Mouse (Mus musculus) stomach, embryonic 14.5 days (tissue): ENCODE measurements around the gene Ccr8. TPM values are rescaled to one million over a fixed set of nuclear protein-coding genes. Genes with fewer than 3 reads are reported as not detected.

Experiments
- ATAC-seq: fragments of 200-750 bp; cut with Nextera tagmentation; 2 replicates; pipeline ENCODE4 v1.8.0; 2017; ENCODE audit warnings: low read depth, moderate TSS enrichment; ENCODE audit not compliant: insufficient number of reproducible peaks, insufficient read depth, low FRiP score
- H3K27ac ChIP-seq: fragments of 300-500 bp; sonication (generic); 2 replicates; pipeline ENCODE4 v1.5.1; 2014; ENCODE audit warnings: mild to moderate bottlenecking, low read length, moderate library complexity, mixed read lengths
- H3K27me3 ChIP-seq: fragments of 300-500 bp; sonication (generic); 2 replicates; pipeline ENCODE4 v1.6.1; 2014; ENCODE audit warnings: low read length, control low read depth, mixed read lengths; ENCODE audit not compliant: control insufficient read depth, insufficient read depth
- H3K36me3 ChIP-seq: fragments of 300-500 bp; sonication (generic); 2 replicates; pipeline ENCODE4 v1.6.1; 2014; ENCODE audit warnings: mild to moderate bottlenecking, control low read depth, low read length, moderate library complexity, mixed read lengths; ENCODE audit not compliant: control insufficient read depth, insufficient read depth
- H3K4me1 ChIP-seq: fragments of 300-500 bp; sonication (generic); 2 replicates; pipeline ENCODE4 v1.6.1; 2014; ENCODE audit warnings: low read length, control low read depth, mixed read lengths; ENCODE audit not compliant: control insufficient read depth, insufficient read depth
- H3K4me2 ChIP-seq: fragments of 300-500 bp; sonication (generic); replicated peaks from 2 replicates; pipeline ENCODE4 v1.6.1; 2014; ENCODE audit warnings: low read depth, low read length, control low read depth
- H3K4me3 ChIP-seq: fragments of 300-500 bp; sonication (generic); 2 replicates; pipeline ENCODE4 v1.5.1; 2014; ENCODE audit warnings: low read depth, low read length, control low read depth
- H3K9ac ChIP-seq: fragments of 300-500 bp; sonication (generic); replicated peaks from 2 replicates; pipeline ENCODE4 v1.6.1; 2014; ENCODE audit warnings: low read depth, mild to moderate bottlenecking, control low read depth, low read length, moderate library complexity, mixed read lengths
- H3K9me3 ChIP-seq: fragments of 300-500 bp; sonication (generic); 2 replicates; pipeline ENCODE4 v1.6.1; 2016; ENCODE audit warnings: low read depth, low read length, control low read depth; ENCODE audit not compliant: control insufficient read depth
- WGBS: fragments of 180-500 bp; shearing (Covaris S2); extraction: QIAGEN DNeasy Blood & Tissue Kit; methylation state at CpG from one replicate; pipeline ENCODE4 v1.1.7; 2014; 5-methylcytosine and 5-hydroxymethylcytosine counted together
- polyA plus RNA-seq: library from polyadenylated mRNA; unstranded; fragments of >200 nt; fragmentation: Nextera tagmentation; extraction: Ambion mirVana; gene quantifications from 2 replicates; pipeline ENCODE4 v1.2.1, GENCODE M21; 2014

Gene Ccr8
- polyA plus RNA-seq, 1 experiment from 2014 or later, result 0.27 TPM

DNA sequence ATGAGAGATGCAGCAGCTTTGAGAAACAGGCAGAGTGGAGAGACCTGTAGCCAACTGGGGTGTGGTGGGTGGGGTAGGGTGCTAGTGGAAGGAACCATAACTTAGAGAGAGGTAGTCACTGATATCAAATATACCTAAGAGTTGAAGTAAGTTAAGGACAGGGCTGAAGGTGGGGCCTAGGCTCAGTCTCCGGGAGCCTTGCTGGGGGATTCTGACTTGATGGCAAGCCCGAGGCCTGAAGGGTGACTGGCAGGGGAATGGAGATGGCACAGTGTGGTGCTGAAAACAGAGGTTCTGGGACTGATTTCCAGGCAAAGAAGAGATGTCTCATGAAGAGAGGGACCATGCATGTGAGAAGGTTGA is 22.9 kb downstream of the Ccr8 start:
- Histone ChIP-seq H3K4me2 (no peak overlapping the region), H3K9ac (no peak overlapping the region), H3K36me3 (peaks cover 4% of the 10 kb centered on the region; the same call in 1 of the 2 replicates), H3K4me3 (no peak overlapping the region), H3K4me1 (0 out of 2 replicates have a peak, but pooled peaks cover 6% of the 10 kb centered on the region), H3K9me3 (no peaks in the 10 kb centered on the region), H3K27me3 (no peaks in the 10 kb centered on the region), H3K27ac (no peak overlapping the region)
- ATAC-seq, result no peak
- WGBS, result 88% methylated on average over 2 of the region's 2 CpGs

- Histone ChIP-seq H3K4me2 (no peak overlapping the region), H3K9ac (no peak overlapping the region), H3K9me3 (no peaks in the 10 kb centered on the region), H3K36me3 (peaks cover 13% of the 10 kb centered on the region), H3K27me3 (no peaks in the 10 kb centered on the region), H3K27ac (no peak overlapping the region; the same call in 1 of the 2 replicates), H3K4me1 (0 out of 2 replicates have a peak, but pooled peaks cover 6% of the 10 kb centered on the region), H3K4me3 (no peak overlapping the region)
- peak; percentile 67; the same call in 1 of the 2 replicates for ATAC-seq
- WGBS, result 76% methylated on average over 5 of the region's 5 CpGs
These were observed 23.7 kb downstream of the Ccr8 start for GRCm38 (mm10) chr9:120115580-120115979.

GRCm38 (mm10) chr9:120116184-120116624 is 24.3 kb downstream of the Ccr8 start:
- 0 out of 2 replicates have a peak, but pooled peaks cover 5% of the 10 kb centered on the region for H3K4me1 ChIP-seq
- ATAC-seq, result peak; percentile 61
- no peak overlapping the region for H3K4me3 ChIP-seq
- no peaks in the 10 kb centered on the region for H3K27me3 ChIP-seq
- no peak overlapping the region for H3K4me2 ChIP-seq
- peaks cover 18% of the 10 kb centered on the region for H3K36me3 ChIP-seq
- H3K9me3 ChIP-seq, result no peaks in the 10 kb centered on the region
- no peak overlapping the region for H3K9ac ChIP-seq
- WGBS, result 73% methylated on average over 8 of the region's 8 CpGs
- peak overlapping the region; percentile 33; the same call in 1 of the 2 replicates for H3K27ac ChIP-seq

DNA sequence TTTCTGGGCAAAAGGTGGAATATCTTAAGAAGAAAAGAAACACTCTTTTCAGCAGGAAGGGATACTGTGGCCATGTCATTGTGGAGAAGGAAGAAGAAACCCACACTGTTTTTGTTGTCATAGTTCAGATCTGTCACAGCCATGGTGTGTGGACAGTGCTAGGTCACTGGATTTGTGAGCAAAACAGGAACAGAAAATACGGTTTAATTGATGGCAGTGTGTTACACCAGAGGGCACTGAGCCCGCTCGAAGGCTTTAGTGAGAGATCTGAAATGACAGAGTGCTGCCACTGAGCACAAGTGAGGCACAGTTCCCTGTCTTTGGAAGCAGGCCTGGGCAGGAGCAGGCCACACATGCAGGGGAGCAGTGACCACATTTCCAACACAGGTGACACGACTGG is 26.3 kb downstream of the Ccr8 start:
- Histone ChIP-seq H3K4me3 (no peak overlapping the region), H3K9ac (no peak overlapping the region), H3K27me3 (no peaks in the 10 kb centered on the region), H3K36me3 (peaks cover 27% of the 10 kb centered on the region), H3K4me1 (0 out of 2 replicates have a peak, but pooled peaks cover 4% of the 10 kb centered on the region), H3K9me3 (no peaks in the 10 kb centered on the region), H3K27ac (no peak overlapping the region), H3K4me2 (no peak overlapping the region)
- no peak for ATAC-seq
- 86% methylated on average over 4 of the region's 4 CpGs for WGBS

GRCm38 (mm10) chr9:120120503-120120902 is 28.6 kb downstream of the Ccr8 start:
- H3K4me2 ChIP-seq, result no peak overlapping the region
- no peaks in the 10 kb centered on the region for H3K9me3 ChIP-seq

GRCm38 (mm10) chr9:120126868-120127267 is 35.0 kb downstream of the Ccr8 start:
- Histone ChIP-seq H3K36me3 (peaks cover 50% of the 10 kb centered on the region), H3K9ac (peak overlapping the region; percentile 45), H3K9me3 (no peaks in the 10 kb centered on the region), H3K4me2 (peak overlapping the region; percentile 45), H3K27ac (peak overlapping the region; percentile 89), H3K27me3 (no peaks in the 10 kb centered on the region), H3K4me3 (peak overlapping the region; percentile 34), H3K4me1 (peaks cover 11% of the 10 kb centered on the region)
- WGBS, result 56% methylated on average over 11 of the region's 11 CpGs
- ATAC-seq, result peak; percentile 4; the same call in 1 of the 2 replicates

More at GRCm38 (mm10) chr9:120120503-120120902, 28.6 kb downstream of the Ccr8 start:
- 94% methylated on average over 7 of the region's 7 CpGs for whole genome bisulfite sequencing
- Histone ChIP-seq H3K36me3 (peaks cover 39% of the 10 kb centered on the region), H3K4me3 (no peak overlapping the region), H3K27me3 (no peaks in the 10 kb centered on the region), H3K27ac (no peak overlapping the region), H3K4me1 (0 out of 2 replicates have a peak, but pooled peaks cover 2% of the 10 kb centered on the region), H3K9ac (no peak overlapping the region)
- ATAC-seq, result no peak

- Histone ChIP-seq H3K4me2 (peak within 1 kb of the TSS; percentile 83), H3K4me3 (peak within 1 kb of the TSS; percentile 100), H3K27ac (peak within 1 kb of the TSS; percentile 94), H3K36me3 (peaks cover 54% of the 10 kb centered on the region), H3K9ac (peak within 1 kb of the TSS; percentile 100), H3K27me3 (no peaks in the 10 kb centered on the region), H3K4me1 (peaks cover 11% of the 10 kb centered on the region), H3K9me3 (no peaks in the 10 kb centered on the region)
- WGBS, result under 1% methylated on average over 69 of the region's 72 CpGs
- peak; percentile 97 for ATAC-seq
These were observed 35.8 kb downstream of the Ccr8 start, which contains the start of gene Rpsa for GRCm38 (mm10) chr9:120127538-120128251. Gene Rpsa, plus strand, starts transcription at chr9:120127689.

- no peaks in the 10 kb centered on the region for H3K27me3 ChIP-seq
- H3K36me3 ChIP-seq, result peaks cover 42% of the 10 kb centered on the region
- peak overlapping the region; percentile 100 for H3K4me3 ChIP-seq
- peak overlapping the region; percentile 100 for H3K9ac ChIP-seq
- 66% methylated on average over 10 of the region's 10 CpGs for WGBS
- 0 out of 2 replicates have a peak overlapping the region, but pooled peaks have one; percentile 94 for H3K27ac ChIP-seq
- peaks cover 11% of the 10 kb centered on the region for H3K4me1 ChIP-seq
- H3K4me2 ChIP-seq, result peak overlapping the region; percentile 83
- ATAC-seq, result no peak
- no peaks in the 10 kb centered on the region for H3K9me3 ChIP-seq
These were observed 37.4 kb downstream of the Ccr8 start for GRCm38 (mm10) chr9:120129276-120129675.
